Mouse (Mus musculus) right cerebral cortex, postnatal 25 days (tissue): ENCODE results near the gene Fam210b.
A peak's percentile ranks its signal among the peaks of the same experiment; 100 is the strongest.
"Not testable (repeated sequence)": the region's sequence is repeated elsewhere in the genome, so short reads cannot be mapped to it uniquely, and the experiment has no call there.

Experiments used
- DNase-seq: peaks from one replicate; pipeline ENCODE4 v3.0.0; 2022

The Fam210b gene

GRCm38 (mm10) chr2:172345258-172345738 is at the start of gene Fam210b:
TSS of gene Fam210b (plus strand) at chr2:172345565.
- peak; percentile 93 for DNase-seq

- DNase-seq: no peak
These were observed 47.3 kb upstream of the Fam210b start for GRCm38 (mm10) chr2:172298083-172298482.

- no peak for DNase-seq
These were observed 46.8 kb upstream of the Fam210b start for GRCm38 (mm10) chr2:172298542-172298941.

- no peak for DNase-seq
These were observed 46.0 kb upstream of the Fam210b start for GRCm38 (mm10) chr2:172299126-172299921.

- no peak for DNase-seq
These were observed 43.0 kb upstream of the Fam210b start for GRCm38 (mm10) chr2:172302396-172302795.

- DNase-seq: no peak
These were observed 41.2 kb upstream of the Fam210b start for GRCm38 (mm10) chr2:172304118-172304708.

GRCm38 (mm10) chr2:172305546-172305945 is 39.8 kb upstream of the Fam210b start:
- not testable (repeated sequence) for DNase-seq

GRCm38 (mm10) chr2:172306544-172306943 is 38.8 kb upstream of the Fam210b start:
- no peak for DNase-seq

GRCm38 (mm10) chr2:172311731-172312130 is 33.6 kb upstream of the Fam210b start:
- DNase-seq: no peak

- DNase-seq: no peak
These were observed 24.5 kb upstream of the Fam210b start for GRCm38 (mm10) chr2:172320878-172321277.

- no peak for DNase-seq
These were observed 17.1 kb upstream of the Fam210b start for GRCm38 (mm10) chr2:172328248-172328647.

GRCm38 (mm10) chr2:172329179-172329578 is 16.2 kb upstream of the Fam210b start:
- peak; percentile 77 for DNase-seq

- no peak for DNase-seq
These were observed 7.0 kb upstream of the Fam210b start for GRCm38 (mm10) chr2:172338206-172338942.

GRCm38 (mm10) chr2:172340936-172341335 is 4.4 kb upstream of the Fam210b start:
- no peak for DNase-seq

- no peak for DNase-seq
These were observed 3.8 kb upstream of the Fam210b start for GRCm38 (mm10) chr2:172341606-172342005.

- no peak for DNase-seq
These were observed 1.6 kb upstream of the Fam210b start for GRCm38 (mm10) chr2:172343751-172344150.

GRCm38 (mm10) chr2:172344669-172345068 is 696 bp upstream of the Fam210b start:
- DNase-seq: no peak

GRCm38 (mm10) chr2:172346034-172346929 is 917 bp downstream of the Fam210b start:
- peak; percentile 26 for DNase-seq

GRCm38 (mm10) chr2:172346933-172347611 is 1.7 kb downstream of the Fam210b start:
- no peak for DNase-seq

- no peak for DNase-seq
These were observed 3.1 kb downstream of the Fam210b start for GRCm38 (mm10) chr2:172348297-172348950.

GRCm38 (mm10) chr2:172349776-172350175 is 4.4 kb downstream of the Fam210b start:
- DNase-seq: no peak
